Mouse (Mus musculus) effector memory CD4-positive, alpha-beta T cell, adult 5 months (primary cell): ENCODE measurements around the gene Clrn2. TPM values are rescaled to one million over a fixed set of nuclear protein-coding genes. Genes with fewer than 3 reads are reported as not detected.

Experiments
- polyA plus RNA-seq: library from polyadenylated mRNA; unstranded; fragments of 100-300 nt; shearing (Covaris generic); gene quantifications from one replicate; pipeline ENCODE4 v1.2.1, GENCODE M21; 2017

The Clrn2 gene
- polyA plus RNA-seq: not detected

GRCm38 (mm10) chr5:45453451-45453850 lies at the start of gene Clrn2:
Gene Clrn2 (plus strand): TSS chr5:45453751.

DNA sequence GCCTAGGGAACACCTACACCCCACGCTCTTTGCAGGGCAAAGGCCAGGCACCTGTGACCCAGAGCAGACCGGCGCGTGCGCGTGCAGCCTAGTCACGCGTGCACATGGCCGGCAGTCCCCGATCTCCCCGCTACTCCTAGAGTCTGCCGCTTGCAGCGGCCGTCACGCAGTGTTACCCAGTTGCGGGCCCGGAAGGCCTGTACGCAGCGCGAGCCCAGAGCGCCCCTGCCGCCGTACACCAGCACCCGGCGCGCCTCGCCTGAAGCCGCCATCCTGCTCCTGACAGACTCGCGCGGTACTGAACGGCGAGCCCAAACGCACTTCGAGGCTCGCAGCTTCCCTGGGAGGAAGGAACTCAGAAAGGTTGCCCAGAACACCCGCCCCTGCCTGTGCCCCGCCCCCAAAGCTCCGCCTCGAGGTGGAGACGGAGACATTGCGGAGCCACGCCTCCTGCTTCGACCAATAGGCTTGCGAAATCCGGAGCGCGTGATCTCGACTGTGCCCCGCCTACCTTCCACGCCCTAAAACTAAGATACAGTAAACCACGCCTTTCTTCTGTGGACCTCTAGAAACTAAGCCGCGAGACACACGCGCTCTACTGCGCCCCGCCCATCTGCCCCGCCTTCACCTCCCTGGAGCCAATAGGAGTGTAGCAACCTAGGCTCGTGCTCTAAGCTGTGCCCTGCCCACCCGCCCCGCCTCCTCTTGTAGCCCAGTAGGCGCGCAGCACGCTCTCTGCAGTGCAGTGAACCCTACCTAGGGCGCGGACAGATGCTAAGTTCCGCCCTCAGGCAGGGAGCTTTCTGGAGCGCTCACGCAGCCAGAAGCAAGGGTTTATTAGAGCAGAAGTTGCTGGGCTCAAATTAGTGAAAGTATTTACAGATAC lies 3.5 kb upstream of the Clrn2 start, which contains the start of gene Qdpr:
Gene Qdpr (minus strand): TSS at position 406 of the 886 bp plus-strand sequence.

DNA sequence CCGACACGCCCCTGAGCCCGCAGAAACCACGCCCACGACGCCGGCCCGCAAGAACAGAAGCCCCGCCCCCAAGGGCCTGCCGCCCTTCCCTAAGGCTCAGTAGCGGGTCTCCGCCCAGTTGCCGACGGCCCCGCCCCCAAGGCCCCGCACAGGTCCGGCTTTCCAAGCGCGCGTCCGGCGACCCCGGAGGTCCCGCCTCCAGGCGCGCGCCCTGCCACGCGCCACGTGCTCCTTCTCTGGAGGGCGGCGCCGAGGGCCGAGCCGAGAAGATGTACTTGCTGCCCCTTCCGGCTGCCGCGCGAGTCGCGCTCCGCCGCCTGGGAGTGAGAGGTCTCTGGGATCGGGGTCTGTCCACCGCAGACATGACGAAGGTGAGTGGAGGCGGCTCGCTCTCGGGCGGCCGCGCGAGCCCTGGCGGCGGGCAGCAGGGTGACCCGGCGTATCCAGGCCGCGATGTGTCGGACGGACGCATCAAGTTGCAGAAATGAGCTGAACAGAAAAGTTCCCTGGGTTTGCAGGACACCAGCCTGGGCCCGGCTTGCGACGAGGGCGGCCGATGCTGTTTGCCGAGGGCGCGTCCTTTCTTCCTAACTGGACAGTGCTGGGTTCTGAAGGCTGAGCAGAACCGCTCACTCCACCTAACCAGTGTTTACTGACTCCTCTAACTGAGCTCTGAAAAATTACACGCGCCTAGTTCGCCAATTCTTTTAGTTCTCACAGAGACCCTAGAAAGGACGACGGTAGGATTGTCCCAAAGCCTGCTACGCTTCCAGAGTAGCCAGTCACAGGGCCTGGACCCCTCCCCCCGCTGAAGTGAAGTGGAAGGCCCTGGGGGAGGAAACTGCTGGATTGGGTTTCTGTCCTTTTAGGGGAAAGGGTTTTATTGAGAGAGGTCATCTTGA lies 39.9 kb downstream of the Clrn2 start, which contains the start of gene Lap3:
Gene Lap3 (plus strand): TSS at position 184 of the 902 bp plus-strand sequence.

Other genes starting within 250 kb of the Clrn2 start
- 67.2 TPM for gene Qdpr, start 3.5 kb upstream of the Clrn2 start, polyA plus RNA-seq
- 22.9 TPM for gene Lap3, start 39.6 kb downstream of the Clrn2 start, polyA plus RNA-seq
- gene Med28, start 66.5 kb downstream of the Clrn2 start, polyA plus RNA-seq: 200 TPM
- 0.14 TPM for gene Fam184b, start 185.9 kb downstream of the Clrn2 start, polyA plus RNA-seq
- gene Ncapg, start 216.2 kb downstream of the Clrn2 start, polyA plus RNA-seq: 1.4 TPM